Mouse (Mus musculus) small intestine, adult 2 months (tissue): ENCODE results near the gene Dnajc15. TPM values are rescaled to one million over a fixed set of nuclear protein-coding genes. Genes with fewer than 3 reads are reported as not detected.

ENCODE experiments used
- H3K27ac ChIP-seq: fragments of 200-500 bp; 2 replicates; pipeline ENCODE4 v1.5.1; 2012; ENCODE audit warnings: low read depth, low read length, control low read depth, inconsistent platforms; ENCODE audit not compliant: insufficient read depth
- H3K27me3 ChIP-seq: fragments of 200-500 bp; 2 replicates; pipeline ENCODE4 v1.6.1; 2012; ENCODE audit warnings: mild to moderate bottlenecking, moderate library complexity, low read length, inconsistent platforms; ENCODE audit not compliant: control insufficient read depth, insufficient read depth
- H3K36me3 ChIP-seq: fragments of 200-500 bp; 2 replicates; pipeline ENCODE4 v1.6.1; 2012; ENCODE audit warnings: mild to moderate bottlenecking, low read length, control low read depth, inconsistent platforms; ENCODE audit not compliant: control insufficient read depth, insufficient read depth
- H3K4me1 ChIP-seq: fragments of 200-500 bp; 2 replicates; pipeline ENCODE4 v1.6.1; 2012; ENCODE audit warnings: low read length, inconsistent platforms, mixed read lengths; ENCODE audit not compliant: control insufficient read depth, insufficient read depth, insufficient read length
- H3K4me3 ChIP-seq: fragments of 200-500 bp; 2 replicates; pipeline ENCODE4 v1.5.1; 2012; ENCODE audit warnings: low read depth, mild to moderate bottlenecking, control low read depth, inconsistent platforms, low read length, moderate library complexity
- CTCF ChIP-seq: fragments of 200-500 bp; IDR thresholded peaks from 2 replicates; pipeline ENCODE4 v1.5.1; 2012; ENCODE audit warnings: low read depth, mild to moderate bottlenecking, control low read depth, inconsistent platforms, low read length, moderate library complexity, mixed read lengths; ENCODE audit not compliant: insufficient replicate concordance, insufficient read length; ENCODE audit errors: extremely low read depth
- POLR2A ChIP-seq: fragments of 200-500 bp; IDR thresholded peaks from 2 replicates; pipeline ENCODE4 v1.6.1; 2012; ENCODE audit warnings: low read depth, mild to moderate bottlenecking, control low read depth, inconsistent platforms, low read length, moderate library complexity
- WGBS: fragments of 180-500 bp; shearing (Covaris S2); methylation state at CpG from one replicate; pipeline ENCODE4 v1.1.7; 2018; 5-methylcytosine and 5-hydroxymethylcytosine counted together
- polyA plus RNA-seq: library from polyadenylated mRNA; depleted of rRNA; stranded (reverse); fragments of >200 nt; gene quantifications from 2 replicates; pipeline ENCODE4 v1.2.3, GENCODE M21; 2012; rRNA removed

Gene Dnajc15
- polyA plus RNA-seq, 1 experiment: 4.8 TPM

DNA sequence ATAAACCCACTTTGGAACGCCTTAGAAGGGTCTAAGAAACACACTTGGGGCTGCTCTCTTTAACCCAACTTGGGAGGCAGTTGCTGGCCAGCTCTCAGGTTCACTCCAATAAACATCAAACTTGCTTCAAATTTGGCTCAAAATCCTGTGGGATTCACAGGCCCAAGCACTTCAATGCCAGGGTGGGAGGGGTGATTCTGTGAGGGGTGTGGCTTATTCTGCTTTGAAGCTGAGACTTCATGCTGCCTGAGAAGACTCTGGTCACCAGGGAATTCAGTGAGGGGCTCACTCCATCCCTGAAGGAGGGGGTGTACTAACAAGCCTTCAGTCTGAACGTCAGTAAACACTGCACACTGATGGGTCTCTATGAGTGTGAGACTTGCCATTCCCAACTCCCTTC is 103.3 kb downstream of the Dnajc15 start:
- Histone ChIP-seq H3K27ac (no peak overlapping the region), H3K27me3 (no peaks in the 10 kb centered on the region), H3K36me3 (no peaks in the 10 kb centered on the region), H3K4me3 (no peak overlapping the region), H3K4me1 (no peaks in the 10 kb centered on the region)
- 63% methylated on average over 2 of the region's 2 CpGs for WGBS
- TF ChIP-seq CTCF (no peak), POLR2A (no peak)

Other genes starting within 250 kb of the Dnajc15 start
- gene Epsti1, start 29.1 kb upstream of the Dnajc15 start, polyA plus RNA-seq: 11.8 and 19.8 TPM in 2 replicates
- gene Fam216b, start 213.9 kb upstream of the Dnajc15 start, polyA plus RNA-seq: not detected in 2 replicates